Mouse (Mus musculus) lung, embryonic 16.5 days (tissue): ENCODE data around the gene Ralgds. TPM values are rescaled to one million over a fixed set of nuclear protein-coding genes. Genes with fewer than 3 reads are reported as not detected.

Experiments used
- ATAC-seq: fragments of 200-750 bp; cut with Nextera tagmentation; 2 replicates; pipeline ENCODE4 v1.8.0; 2017; ENCODE audit warnings: low read depth, mild to moderate bottlenecking, moderate library complexity
- H3K27ac ChIP-seq: fragments of 300-500 bp; sonication (generic); 2 replicates; pipeline ENCODE4 v1.5.1; 2014; ENCODE audit warnings: mild to moderate bottlenecking, control low read depth, low read length
- H3K27me3 ChIP-seq: fragments of 300-500 bp; sonication (generic); 2 replicates; pipeline ENCODE4 v1.6.1; 2014; ENCODE audit warnings: low read depth, low read length, mixed read lengths; ENCODE audit not compliant: control insufficient read depth, insufficient read depth
- H3K36me3 ChIP-seq: fragments of 300-500 bp; sonication (generic); 2 replicates; pipeline ENCODE4 v1.6.1; 2014; ENCODE audit warnings: low read length; ENCODE audit not compliant: control insufficient read depth, insufficient read depth
- H3K4me1 ChIP-seq: fragments of 300-500 bp; sonication (generic); replicated peaks from 2 replicates; pipeline ENCODE4 v1.6.1; 2014; ENCODE audit warnings: low read length, mixed read lengths; ENCODE audit not compliant: control insufficient read depth, insufficient read depth
- H3K4me2 ChIP-seq: fragments of 300-500 bp; sonication (generic); 2 replicates; pipeline ENCODE4 v1.6.1; 2014; ENCODE audit warnings: low read depth, low read length, control low read depth
- H3K4me3 ChIP-seq: fragments of 300-500 bp; sonication (generic); 2 replicates; pipeline ENCODE4 v1.5.1; 2014; ENCODE audit warnings: mild to moderate bottlenecking, low read length, control low read depth
- H3K9ac ChIP-seq: fragments of 300-500 bp; sonication (generic); 2 replicates; pipeline ENCODE4 v1.6.1; 2014; ENCODE audit warnings: low read length, control low read depth
- H3K9me3 ChIP-seq: fragments of 300-500 bp; sonication (generic); 2 replicates; pipeline ENCODE4 v1.6.1; 2016; ENCODE audit warnings: low read length; ENCODE audit not compliant: control insufficient read depth
- WGBS: fragments of 180-500 bp; shearing (Covaris S2); extraction: QIAGEN DNeasy Blood & Tissue Kit; methylation state at CpG from one replicate; pipeline ENCODE4 v1.1.7; 2014; 5-methylcytosine and 5-hydroxymethylcytosine counted together
- polyA plus RNA-seq: library from polyadenylated mRNA; unstranded; fragments of >200 nt; fragmentation: Nextera tagmentation; extraction: Ambion mirVana; gene quantifications from 2 replicates; pipeline ENCODE4 v1.2.1, GENCODE M21; 2015

The Ralgds gene
- polyA plus RNA-seq, 1 experiment from 2014 or later, result 27.3 TPM

- ATAC-seq, result no peak
- Histone ChIP-seq H3K27ac (no peak overlapping the region), H3K4me3 (no peak overlapping the region), H3K4me1 (no peaks in the 10 kb centered on the region), H3K4me2 (no peak overlapping the region), H3K27me3 (no peaks in the 10 kb centered on the region), H3K9me3 (no peaks in the 10 kb centered on the region), H3K9ac (no peak overlapping the region), H3K36me3 (no peaks in the 10 kb centered on the region)
- WGBS, result 62% methylated on average over 6 of the region's 6 CpGs
These were observed 86.6 kb downstream of the Ralgds start for GRCm38 (mm10) chr2:28599569-28599900.

DNA sequence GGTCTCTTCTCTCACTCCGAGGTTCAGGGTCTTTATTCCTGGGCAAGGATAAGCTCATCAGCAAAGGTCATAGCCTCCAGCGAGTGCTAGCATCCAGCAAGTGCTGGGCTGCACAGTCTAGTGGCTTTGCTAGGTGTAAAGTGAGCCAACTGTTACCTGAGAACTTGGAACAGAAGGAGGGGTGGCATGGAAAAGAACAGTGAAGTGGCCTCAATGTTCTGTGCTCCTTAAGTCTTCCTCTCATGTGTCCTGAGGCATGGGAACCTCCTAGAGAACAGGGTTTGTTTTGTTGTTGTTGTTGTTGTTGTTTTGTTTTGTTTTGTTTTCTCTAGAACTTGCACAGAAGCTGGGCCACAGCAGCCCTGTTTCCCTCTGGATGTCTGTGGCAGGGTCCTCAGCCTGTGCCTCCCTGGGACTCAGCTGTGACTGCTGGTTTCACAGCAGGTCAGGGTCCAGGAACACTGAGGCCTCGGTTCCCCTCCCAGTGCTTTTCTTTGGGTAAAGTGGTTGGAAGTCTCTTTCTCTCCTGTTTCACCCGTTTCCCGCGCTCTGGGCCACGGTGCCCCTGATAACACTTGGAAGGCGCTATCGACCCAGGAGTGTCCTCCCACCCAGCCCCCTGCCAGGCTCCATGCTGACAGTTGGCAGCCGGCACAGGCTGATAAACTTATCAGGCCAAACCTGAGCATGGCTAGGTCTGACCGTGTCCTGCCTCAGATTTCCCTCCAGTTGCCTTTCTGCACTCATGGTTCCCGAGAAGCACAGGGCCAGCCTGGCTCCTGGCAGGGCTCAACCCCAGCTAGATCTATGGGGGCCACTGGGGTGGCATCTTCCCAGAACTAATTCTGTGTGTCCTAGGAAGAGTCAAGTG is 89.0 kb downstream of the Ralgds start:
- Histone ChIP-seq H3K27ac (no peak overlapping the region), H3K36me3 (no peaks in the 10 kb centered on the region), H3K4me2 (no peak overlapping the region), H3K4me1 (no peaks in the 10 kb centered on the region), H3K27me3 (no peaks in the 10 kb centered on the region), H3K9me3 (no peaks in the 10 kb centered on the region), H3K4me3 (no peak overlapping the region), H3K9ac (no peak overlapping the region)
- no peak for ATAC-seq
- WGBS, result 42% methylated on average over 12 of the region's 12 CpGs

Other genes with a start within 250 kb of the Ralgds start
- 6.3 and 6.5 TPM in 2 replicates for gene Ppp1r26, start 66.3 kb upstream of the Ralgds start, polyA plus RNA-seq
- gene 1700007K13Rik, start 46.8 kb upstream of the Ralgds start, polyA plus RNA-seq, result 4.6 and 5.1 TPM in 2 replicates
- 49.9 and 52.7 TPM in 2 replicates for gene Mrps2, start 45.1 kb upstream of the Ralgds start, polyA plus RNA-seq
- gene Gbgt1, start 16.2 kb upstream of the Ralgds start, polyA plus RNA-seq, result 1.1 and 1.5 TPM in 2 replicates
- 3.4 and 3.7 TPM in 2 replicates for gene Gm10134, start 7.0 kb upstream of the Ralgds start, polyA plus RNA-seq
- gene Cel, start 50.3 kb downstream of the Ralgds start, polyA plus RNA-seq, result 0.10 and 0.23 TPM in 2 replicates
- gene Gtf3c5, start 70.6 kb downstream of the Ralgds start, polyA plus RNA-seq, result 45.0 and 45.7 TPM in 2 replicates
- gene Gfi1b, start 108.9 kb downstream of the Ralgds start, polyA plus RNA-seq, result 0.80 and 1.4 TPM in 2 replicates
- 16.5 and 18.2 TPM in 2 replicates for gene Tsc1, start 128.1 kb downstream of the Ralgds start, polyA plus RNA-seq
- gene Spaca9, start 186.6 kb downstream of the Ralgds start, polyA plus RNA-seq, result 6.5 and 9.6 TPM in 2 replicates
- gene Ak8, start 187.0 kb downstream of the Ralgds start, polyA plus RNA-seq, result 4.2 and 4.7 TPM in 2 replicates